Mouse (Mus musculus) spleen, postnatal 36 days (tissue): Measurements from ENCODE around the gene Tmem39a.

ENCODE experiments used
- DNase-seq, 2 experiments: peaks; one replicate each; pipeline ENCODE4 v3.0.0; 2022; ENCODE audit warnings: low spot score in 2 of 2, mixed read lengths in 1 of 2

Gene Tmem39a

GRCm38 (mm10) chr16:38591506-38591905, 33.0 kb downstream of the Tmem39a start:
- DNase-seq = no peak

DNA sequence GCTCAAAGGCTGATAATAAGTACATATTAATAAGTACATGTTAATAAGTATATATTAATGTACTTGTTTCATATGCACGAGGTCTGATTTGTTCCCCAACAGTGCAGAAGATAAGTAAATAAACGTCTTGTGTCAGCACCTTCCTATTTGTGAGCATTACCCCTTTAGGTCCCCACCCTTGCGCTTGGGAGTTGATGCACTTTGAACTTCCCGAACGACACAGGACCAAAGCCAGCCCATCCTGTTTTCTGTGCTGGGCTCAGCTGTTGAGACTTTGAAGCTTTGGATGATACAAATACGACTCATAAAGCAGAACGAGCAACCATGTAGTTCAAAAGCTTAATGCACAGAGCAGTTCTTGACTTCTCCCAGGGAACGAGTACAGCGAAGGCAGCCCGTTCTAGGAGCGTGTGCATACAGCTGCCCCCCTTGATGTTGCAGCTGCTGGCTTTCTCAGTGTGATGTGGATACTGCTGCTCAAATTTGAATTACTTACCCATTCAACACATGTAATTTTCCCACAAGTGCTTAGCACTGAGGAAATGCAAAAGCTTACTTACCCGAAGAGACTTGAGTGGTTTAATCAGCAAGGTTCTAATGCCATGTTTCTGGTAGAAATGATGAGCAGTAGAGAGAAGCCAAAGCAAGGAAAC, 33.7 kb downstream of the Tmem39a start:
- DNase-seq = no peak

DNA sequence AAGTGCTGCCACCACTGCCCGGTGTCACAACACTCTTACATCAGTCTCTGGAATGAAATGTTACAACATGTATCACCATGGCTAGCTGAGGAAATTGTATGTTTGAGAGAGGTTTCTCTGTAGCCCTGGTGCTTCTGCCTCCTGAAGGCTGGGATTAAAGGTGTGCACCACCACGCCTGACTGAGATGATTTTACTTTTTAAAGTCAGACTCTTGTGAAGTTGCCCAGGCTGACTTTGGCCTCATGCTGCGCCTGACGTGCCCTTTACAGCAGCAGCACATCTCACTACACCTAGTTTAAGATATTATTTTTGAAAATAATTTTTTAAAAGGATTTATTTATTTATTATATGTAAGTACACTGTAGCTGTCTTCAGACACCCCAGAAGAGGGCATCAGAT, 34.4 kb downstream of the Tmem39a start:
- DNase-seq = no peak

- DNase-seq = no peak
Measured at GRCm38 (mm10) chr16:38594435-38594834, 35.9 kb downstream of the Tmem39a start.

- no peak for DNase-seq
Measured at GRCm38 (mm10) chr16:38596099-38596498, 37.6 kb downstream of the Tmem39a start.

- no peak for DNase-seq
Measured at GRCm38 (mm10) chr16:38596651-38597050, 38.2 kb downstream of the Tmem39a start.

DNA sequence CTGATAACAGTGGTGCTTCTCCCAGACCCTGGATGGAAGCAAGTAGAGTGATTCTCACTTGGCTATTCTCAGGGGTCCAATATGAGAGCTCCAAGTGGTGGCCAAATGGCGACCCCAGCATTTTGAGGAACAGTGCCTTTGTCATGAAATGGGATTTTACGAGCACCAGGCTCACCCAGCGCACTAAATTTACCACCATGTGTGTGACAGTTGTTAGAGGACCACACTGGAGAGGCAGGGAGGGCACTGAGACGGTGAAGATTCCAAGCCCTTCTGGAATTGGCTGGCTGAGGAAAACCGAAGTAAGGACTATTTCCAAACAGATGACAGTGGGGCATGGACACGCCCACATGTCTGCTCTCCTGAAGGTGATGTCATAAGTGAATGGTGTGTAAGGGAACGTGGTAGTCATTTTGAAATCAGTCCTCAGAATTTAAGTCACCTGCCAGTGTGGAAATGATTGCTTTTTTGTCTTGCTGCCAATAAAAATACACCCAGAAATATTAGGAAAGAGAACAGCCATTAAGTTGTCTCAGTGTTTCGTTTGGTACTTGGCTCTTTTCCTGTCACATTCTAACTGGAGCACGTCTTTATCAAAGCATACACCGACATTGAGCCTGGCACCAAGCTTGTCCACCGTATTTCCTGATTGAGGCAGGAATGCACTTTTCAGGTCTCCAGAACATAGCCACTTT, 40.6 kb downstream of the Tmem39a start:
- DNase-seq = no peak

DNA sequence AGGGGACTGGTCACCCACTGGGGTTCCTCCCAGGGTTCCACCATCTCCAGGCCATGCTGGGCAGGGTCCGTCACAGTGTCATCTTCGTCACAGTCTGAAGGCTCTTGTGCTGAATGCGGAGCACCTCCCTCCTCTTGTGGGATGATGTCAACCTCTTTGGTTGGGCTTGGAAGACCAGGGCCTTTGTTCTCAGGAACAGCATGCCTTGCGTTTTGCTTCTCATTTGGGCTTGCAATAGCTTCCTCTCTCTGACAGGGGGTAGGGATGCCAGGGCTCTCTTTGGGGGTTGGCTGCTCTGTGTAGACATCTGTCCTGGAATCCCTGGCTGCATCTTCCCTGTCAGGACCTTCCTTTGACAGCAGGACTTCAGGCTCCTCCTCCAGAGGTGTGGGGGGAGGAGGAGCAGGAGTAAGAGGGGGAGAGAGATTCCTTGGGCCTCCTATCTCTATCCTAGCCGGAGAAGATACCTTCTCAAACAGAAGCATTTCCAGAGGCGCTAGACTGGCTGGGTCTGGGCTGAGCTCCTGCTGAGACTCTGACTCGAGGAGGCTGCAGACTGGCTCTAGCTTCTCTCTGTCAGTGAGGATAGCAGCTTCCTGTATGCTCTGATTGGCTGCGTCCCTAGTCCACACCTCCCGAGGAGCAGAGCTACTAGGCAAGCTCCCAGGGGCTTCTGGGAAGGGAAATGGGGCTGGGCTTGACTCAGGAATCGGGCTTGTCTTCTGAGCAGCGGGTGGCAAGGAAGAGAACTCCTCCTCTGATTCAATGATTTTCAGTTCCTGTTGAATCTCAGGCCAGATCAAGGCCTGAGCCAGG, 44.7 kb downstream of the Tmem39a start:
- DNase-seq = no peak

- no peak for DNase-seq
Measured at GRCm38 (mm10) chr16:38606509-38606908, 48.0 kb downstream of the Tmem39a start.

GRCm38 (mm10) chr16:38608687-38609086, 50.2 kb downstream of the Tmem39a start:
- no peak for DNase-seq

GRCm38 (mm10) chr16:38609092-38609491, 50.6 kb downstream of the Tmem39a start:
- DNase-seq = no peak

GRCm38 (mm10) chr16:38612646-38613045, 54.1 kb downstream of the Tmem39a start:
- DNase-seq = no peak

DNA sequence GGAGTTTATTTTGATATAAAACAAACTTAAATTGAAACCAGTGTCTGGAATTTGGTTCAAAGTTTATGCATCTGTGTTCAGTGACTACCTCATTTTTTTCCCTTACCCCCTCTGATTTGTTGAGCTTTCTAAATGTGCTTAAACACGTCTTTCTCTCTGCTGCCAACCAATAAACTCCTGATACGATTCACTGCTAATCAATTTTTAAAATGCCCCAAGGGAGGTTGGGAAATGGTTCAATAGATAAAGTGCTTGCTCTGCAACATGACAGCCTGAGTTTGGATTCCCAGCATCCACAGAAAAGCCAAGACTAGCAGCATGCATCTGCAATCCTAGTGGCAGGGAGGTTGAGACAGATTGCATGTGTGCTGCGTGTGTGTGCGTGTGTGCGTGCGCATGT, 55.1 kb downstream of the Tmem39a start:
- DNase-seq = no peak

DNA sequence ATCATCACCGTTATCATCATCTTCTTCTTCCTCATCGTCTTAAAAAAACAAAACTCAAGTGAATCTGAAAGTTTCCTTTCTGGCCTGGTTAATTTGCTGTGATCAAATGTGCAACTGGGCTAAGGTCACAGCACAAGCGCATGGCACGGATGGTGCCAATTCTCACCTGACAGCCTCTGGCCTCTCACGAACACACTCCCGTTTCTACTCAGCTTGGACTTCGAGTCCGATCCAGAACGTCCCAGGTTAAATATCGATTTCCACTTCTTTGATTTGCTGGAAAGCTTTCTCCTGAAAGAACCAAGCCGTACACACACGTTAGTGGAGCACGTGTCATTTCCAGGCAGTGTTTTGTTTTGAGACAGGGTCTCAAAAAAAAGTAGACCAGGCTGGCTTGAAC, 59.5 kb downstream of the Tmem39a start:
- no peak for DNase-seq

GRCm38 (mm10) chr16:38619054-38619453, 60.6 kb downstream of the Tmem39a start:
- peak; percentile 36 to 40 for DNase-seq

GRCm38 (mm10) chr16:38620696-38621450, 62.4 kb downstream of the Tmem39a start:
- DNase-seq = no peak

DNA sequence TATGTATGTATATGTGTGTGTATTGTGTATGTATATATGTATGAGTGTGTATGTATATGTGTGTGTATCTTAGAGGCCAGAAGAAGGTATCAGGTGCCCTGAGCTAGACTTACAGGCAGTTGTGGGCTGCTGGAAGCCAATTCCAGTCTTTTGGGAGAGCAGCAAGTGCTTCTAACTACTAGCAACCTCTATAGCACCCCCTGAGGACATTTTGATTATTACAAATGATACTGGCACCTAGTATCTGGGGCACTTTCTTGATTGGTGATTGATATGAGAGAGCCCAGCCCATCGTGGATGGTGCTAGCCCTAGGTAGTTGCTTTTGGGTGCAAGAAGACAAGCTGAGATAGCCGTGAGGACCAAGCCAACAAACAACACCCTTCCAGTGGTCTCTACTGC, 63.8 kb downstream of the Tmem39a start:
- no peak for DNase-seq

DNA sequence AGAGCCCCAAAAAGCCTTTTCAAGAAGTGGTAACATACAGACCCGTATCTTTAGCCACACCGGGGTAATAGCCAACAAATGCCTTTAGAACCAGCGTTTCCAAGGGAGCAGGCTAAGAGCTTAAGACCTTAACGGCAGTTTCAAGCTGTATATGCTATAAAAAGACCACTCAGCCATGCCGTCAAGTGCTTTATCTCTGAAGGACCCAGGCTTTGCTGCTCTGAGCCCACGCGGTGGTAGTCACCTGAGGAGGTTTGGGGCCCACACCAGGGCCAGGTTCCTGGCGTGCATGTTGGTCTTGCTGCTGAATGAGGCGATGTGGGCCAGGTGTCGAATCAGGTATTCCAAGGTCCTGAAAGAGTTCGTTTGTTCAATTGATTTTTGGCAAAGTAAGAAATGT, 65.8 kb downstream of the Tmem39a start:
- DNase-seq = no peak

DNA sequence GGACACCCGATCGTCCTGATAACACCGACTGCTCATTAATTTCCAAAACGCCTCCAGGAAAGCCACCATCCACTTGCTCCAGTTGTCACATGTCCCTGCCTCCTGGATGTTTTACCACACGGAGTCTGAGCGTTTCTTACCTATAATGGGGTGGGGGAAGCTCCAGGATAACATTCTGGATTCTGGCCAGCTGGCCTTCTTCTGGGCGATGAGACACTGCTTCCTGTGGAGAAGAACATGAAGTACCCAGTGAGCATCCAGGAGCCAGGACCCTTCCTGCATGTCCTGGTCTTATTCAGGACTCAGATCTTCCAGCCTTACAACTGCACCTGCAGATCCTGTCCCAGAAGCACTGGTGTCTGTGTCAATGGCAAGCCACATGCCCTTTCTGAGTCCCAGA, 66.9 kb downstream of the Tmem39a start:
- DNase-seq = no peak

- DNase-seq = no peak
Measured at GRCm38 (mm10) chr16:38625811-38626369, 67.4 kb downstream of the Tmem39a start.

GRCm38 (mm10) chr16:38632147-38632546, 73.6 kb downstream of the Tmem39a start:
- peak; percentile 34 to 40 for DNase-seq
